Mouse (Mus musculus): Measurements from ENCODE around the gene Tbcd. TPM values are rescaled to one million over a fixed set of nuclear protein-coding genes. Genes with fewer than 3 reads are reported as not detected.

Gene Tbcd
- polyA plus RNA-seq, 1 experiment, result 45.7 TPM

DNA sequence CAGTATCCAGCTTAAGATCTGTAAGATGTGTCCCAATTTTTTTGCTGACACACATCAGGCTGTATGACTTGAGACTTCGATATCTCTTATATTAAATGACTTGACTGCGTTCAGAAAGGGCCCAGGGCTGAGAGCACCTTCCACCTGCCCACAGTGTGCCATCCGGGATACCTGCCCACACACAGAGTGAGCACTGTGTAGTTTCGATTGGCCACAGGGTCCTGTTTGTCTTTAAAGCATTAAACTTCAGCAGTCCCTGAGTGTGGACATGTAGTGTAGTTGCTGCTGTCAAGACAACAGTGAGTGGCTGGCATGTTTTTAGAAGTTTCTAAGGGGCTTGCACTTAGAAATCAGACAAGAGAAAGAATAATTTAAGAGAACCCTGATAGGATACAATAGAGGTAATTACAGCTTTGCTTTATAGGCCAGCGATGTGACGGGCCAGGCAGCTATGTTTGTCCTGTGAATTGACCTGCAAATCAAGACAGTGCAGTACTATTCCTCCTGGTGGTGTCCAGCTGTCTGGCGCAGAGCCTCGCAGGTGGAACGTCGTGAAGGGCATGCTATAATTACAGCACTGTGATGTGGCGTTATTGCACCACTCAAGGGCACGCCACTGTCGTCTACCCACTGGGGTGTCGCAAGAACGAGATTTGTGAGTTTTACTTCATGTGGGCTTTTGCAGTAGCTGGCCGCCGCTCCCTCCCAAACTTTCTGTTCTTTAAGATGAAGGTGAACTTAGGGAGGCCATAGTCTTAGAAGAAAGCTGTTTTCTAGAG is 66.1 kb downstream of the Tbcd start:
- Histone ChIP-seq H3K27ac (ENCODE audit: insufficient read depth, low read depth, low read length) (no peak overlapping the region), H3K4me3 (ENCODE audit: low read depth, low read length) (no peak overlapping the region), H3K36me3 (ENCODE audit: control insufficient read depth, insufficient read depth, low read length) (no peaks in the 10 kb centered on the region), H3K4me1 (ENCODE audit: control insufficient read depth, insufficient read depth, insufficient read length, low read length) (peaks cover 7% of the 10 kb centered on the region; the same call in 1 of the 2 replicates), H3K27me3 (ENCODE audit: control insufficient read depth, insufficient read depth, low read length) (no peaks in the 10 kb centered on the region)
- WGBS, result 33% methylated on average over 17 of the region's 17 CpGs
- no peak for TF ChIP-seq CTCF (IDR thresholded peaks at IDR 0.05; ENCODE audit: extremely low read depth, insufficient read length, insufficient replicate concordance, low read depth, low read length)
- TF ChIP-seq POLR2A (IDR thresholded peaks at IDR 0.05; ENCODE audit: low read depth, low read length), result no peak

DNA sequence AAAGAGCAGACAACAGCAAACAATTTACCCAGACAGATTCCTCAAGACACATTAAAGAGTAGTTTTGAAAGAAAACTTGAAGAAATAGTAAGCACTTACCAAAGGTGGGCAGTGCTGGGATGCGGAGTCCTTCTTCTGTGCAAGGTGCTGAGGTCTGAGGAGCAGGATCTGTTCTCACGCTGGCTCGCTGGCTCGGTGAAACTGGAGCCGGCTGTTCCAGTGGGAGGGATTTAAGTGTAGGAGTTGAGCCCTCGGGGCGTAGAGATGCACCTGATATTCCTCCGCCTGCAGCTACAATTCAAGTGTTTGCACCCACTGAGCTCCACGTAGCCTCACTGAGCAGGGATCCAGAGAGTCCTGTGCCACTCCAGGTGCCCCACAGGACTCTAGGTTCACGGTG is 67.4 kb downstream of the Tbcd start, which contains the start of gene Zfp750:
Gene Zfp750, minus strand, starts transcription at position 203 of the 400 bp plus-strand sequence.
- no peak within 1 kb of the TSS for H3K27ac ChIP-seq (ENCODE audit: insufficient read depth, low read depth, low read length)
- peaks cover 7% of the 10 kb centered on the region; the same call in 1 of the 2 replicates for H3K4me1 ChIP-seq (ENCODE audit: control insufficient read depth, insufficient read depth, insufficient read length, low read length)
- H3K27me3 ChIP-seq (ENCODE audit: control insufficient read depth, insufficient read depth, low read length), result no peaks in the 10 kb centered on the region
- no peak within 1 kb of the TSS for H3K4me3 ChIP-seq (ENCODE audit: low read depth, low read length)
- H3K36me3 ChIP-seq (ENCODE audit: control insufficient read depth, insufficient read depth, low read length), result no peaks in the 10 kb centered on the region
- 75% methylated on average over 10 of the region's 10 CpGs for WGBS
- TF ChIP-seq CTCF (IDR thresholded peaks at IDR 0.05; ENCODE audit: extremely low read depth, insufficient read length, insufficient replicate concordance, low read depth, low read length) (no peak), POLR2A (IDR thresholded peaks at IDR 0.05; ENCODE audit: low read depth, low read length) (no peak)

DNA sequence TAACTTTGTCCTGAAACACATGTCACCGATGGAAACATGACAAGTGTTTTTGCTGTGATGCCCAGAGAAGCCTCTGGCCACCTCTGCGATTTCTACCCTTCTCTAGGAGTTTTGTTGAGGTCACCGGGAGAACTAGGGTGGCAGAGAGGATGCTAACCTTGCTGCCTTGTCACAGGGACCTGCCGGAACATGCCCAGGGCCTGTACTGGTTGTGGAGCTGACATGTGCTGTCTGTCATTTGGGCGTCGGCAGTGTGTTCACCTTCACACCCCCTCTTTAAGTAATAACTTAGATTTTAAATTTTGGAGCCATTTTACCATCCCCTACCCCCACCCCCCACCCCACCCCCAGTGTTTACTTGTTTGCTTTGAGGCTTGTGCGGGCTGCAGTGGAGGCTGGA is 68.0 kb downstream of the Tbcd start:
- TF ChIP-seq POLR2A (IDR thresholded peaks at IDR 0.05; ENCODE audit: low read depth, low read length) (no peak), CTCF (IDR thresholded peaks at IDR 0.05; ENCODE audit: extremely low read depth, insufficient read length, insufficient replicate concordance, low read depth, low read length) (no peak)
- WGBS, result 92% methylated on average over 7 of the region's 7 CpGs
- Histone ChIP-seq H3K27me3 (ENCODE audit: control insufficient read depth, insufficient read depth, low read length) (no peaks in the 10 kb centered on the region), H3K4me1 (ENCODE audit: control insufficient read depth, insufficient read depth, insufficient read length, low read length) (peaks cover 7% of the 10 kb centered on the region; the same call in 1 of the 2 replicates), H3K36me3 (ENCODE audit: control insufficient read depth, insufficient read depth, low read length) (no peaks in the 10 kb centered on the region), H3K27ac (ENCODE audit: insufficient read depth, low read depth, low read length) (no peak overlapping the region), H3K4me3 (ENCODE audit: low read depth, low read length) (no peak overlapping the region)

DNA sequence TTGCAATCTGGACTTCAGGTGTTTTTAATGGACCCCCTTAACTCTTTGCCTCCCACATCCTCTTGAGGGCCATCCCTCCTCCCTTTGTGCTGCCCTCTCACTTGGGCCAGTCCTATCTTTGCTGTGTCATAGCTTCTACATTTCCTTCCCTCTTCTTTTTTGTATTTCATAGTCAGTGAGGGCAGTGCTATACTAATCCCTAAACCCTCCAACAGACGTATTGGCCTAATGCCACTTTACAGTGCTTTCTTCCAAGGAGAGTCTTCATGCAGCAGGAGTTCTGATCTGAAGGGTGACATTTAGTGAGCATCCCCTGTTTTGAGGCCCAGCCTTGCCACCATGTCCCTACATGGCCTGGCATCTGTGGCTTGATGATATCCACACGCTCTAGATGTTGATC is 69.0 kb downstream of the Tbcd start:
- peaks cover 7% of the 10 kb centered on the region; the same call in 1 of the 2 replicates for H3K4me1 ChIP-seq (ENCODE audit: control insufficient read depth, insufficient read depth, insufficient read length, low read length)

DNA sequence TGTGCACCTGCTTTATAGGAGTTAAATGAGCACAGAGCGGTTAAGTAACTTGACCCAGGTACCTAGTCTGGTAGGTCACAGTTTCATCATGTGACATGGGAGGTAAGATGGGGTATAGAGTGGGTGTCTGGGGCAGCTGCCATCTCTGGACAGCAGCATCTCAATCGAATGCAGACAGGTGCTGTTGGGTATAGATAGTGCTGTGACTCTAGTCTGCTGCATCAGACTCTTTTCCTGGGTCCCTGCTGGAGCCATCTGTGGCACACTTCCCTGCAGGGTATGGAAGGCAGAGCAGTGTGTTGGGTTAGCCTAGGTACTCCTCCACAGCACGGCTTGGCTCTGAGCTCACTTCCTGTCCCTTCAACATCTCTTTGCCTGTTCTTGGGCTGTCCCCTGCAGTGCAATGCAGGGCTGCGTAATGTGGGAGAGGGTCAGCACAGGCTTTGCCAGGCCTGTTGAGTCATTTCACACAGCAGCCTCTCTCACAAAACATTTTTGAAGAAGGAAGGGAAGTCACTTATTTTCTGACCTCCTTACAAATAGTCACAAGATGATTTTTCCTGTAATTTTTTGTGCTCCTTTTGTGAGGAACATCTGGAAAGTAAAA is 70.5 kb downstream of the Tbcd start:
- Histone ChIP-seq H3K27me3 (ENCODE audit: control insufficient read depth, insufficient read depth, low read length) (no peaks in the 10 kb centered on the region), H3K36me3 (ENCODE audit: control insufficient read depth, insufficient read depth, low read length) (no peaks in the 10 kb centered on the region), H3K27ac (ENCODE audit: insufficient read depth, low read depth, low read length) (no peak overlapping the region), H3K4me1 (ENCODE audit: control insufficient read depth, insufficient read depth, insufficient read length, low read length) (peaks cover 3% of the 10 kb centered on the region; the same call in 1 of the 2 replicates), H3K4me3 (ENCODE audit: low read depth, low read length) (no peak overlapping the region)
- TF ChIP-seq CTCF (IDR thresholded peaks at IDR 0.05; ENCODE audit: extremely low read depth, insufficient read length, insufficient replicate concordance, low read depth, low read length) (no peak), POLR2A (IDR thresholded peaks at IDR 0.05; ENCODE audit: low read depth, low read length) (no peak)
- whole genome bisulfite sequencing, result 85% methylated on average over 4 of the region's 4 CpGs

More for the DNA sequence above, 69.0 kb downstream of the Tbcd start:
- H3K27ac ChIP-seq (ENCODE audit: insufficient read depth, low read depth, low read length), result no peak overlapping the region
- 86% methylated on average over 2 of the region's 2 CpGs for WGBS
- H3K36me3 ChIP-seq (ENCODE audit: control insufficient read depth, insufficient read depth, low read length), result no peaks in the 10 kb centered on the region
- H3K4me3 ChIP-seq (ENCODE audit: low read depth, low read length), result no peak overlapping the region
- TF ChIP-seq CTCF (IDR thresholded peaks at IDR 0.05; ENCODE audit: extremely low read depth, insufficient read length, insufficient replicate concordance, low read depth, low read length) (no peak), POLR2A (IDR thresholded peaks at IDR 0.05; ENCODE audit: low read depth, low read length) (no peak)
- no peaks in the 10 kb centered on the region for H3K27me3 ChIP-seq (ENCODE audit: control insufficient read depth, insufficient read depth, low read length)

DNA sequence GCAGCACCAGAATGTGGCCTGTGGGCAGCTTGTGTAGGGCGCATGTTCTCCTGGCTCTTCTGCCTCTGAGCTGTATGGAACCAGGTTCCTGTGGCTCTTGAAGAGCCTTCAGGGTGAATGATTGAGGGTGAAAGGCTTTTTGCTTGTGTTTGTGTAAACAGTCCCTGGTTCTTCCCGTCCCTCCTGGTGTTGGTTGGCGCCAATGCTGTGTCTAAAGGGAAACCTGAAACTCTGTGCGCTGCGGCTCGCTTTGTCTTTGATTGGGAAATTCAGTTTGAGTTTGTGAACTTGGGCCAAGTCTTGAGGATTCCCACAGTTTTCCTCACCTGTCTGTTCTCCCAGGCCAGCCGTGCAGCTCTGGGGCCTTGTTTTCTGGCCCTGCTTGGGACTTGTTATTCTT is 72.4 kb downstream of the Tbcd start:
- Histone ChIP-seq H3K27me3 (ENCODE audit: control insufficient read depth, insufficient read depth, low read length) (no peaks in the 10 kb centered on the region), H3K4me3 (ENCODE audit: low read depth, low read length) (no peak overlapping the region), H3K4me1 (ENCODE audit: control insufficient read depth, insufficient read depth, insufficient read length, low read length) (no peaks in the 10 kb centered on the region), H3K36me3 (ENCODE audit: control insufficient read depth, insufficient read depth, low read length) (no peaks in the 10 kb centered on the region), H3K27ac (ENCODE audit: insufficient read depth, low read depth, low read length) (no peak overlapping the region)
- WGBS, result 86% methylated on average over 7 of the region's 7 CpGs
- TF ChIP-seq POLR2A (IDR thresholded peaks at IDR 0.05; ENCODE audit: low read depth, low read length) (no peak), CTCF (IDR thresholded peaks at IDR 0.05; ENCODE audit: extremely low read depth, insufficient read length, insufficient replicate concordance, low read depth, low read length) (no peak)

DNA sequence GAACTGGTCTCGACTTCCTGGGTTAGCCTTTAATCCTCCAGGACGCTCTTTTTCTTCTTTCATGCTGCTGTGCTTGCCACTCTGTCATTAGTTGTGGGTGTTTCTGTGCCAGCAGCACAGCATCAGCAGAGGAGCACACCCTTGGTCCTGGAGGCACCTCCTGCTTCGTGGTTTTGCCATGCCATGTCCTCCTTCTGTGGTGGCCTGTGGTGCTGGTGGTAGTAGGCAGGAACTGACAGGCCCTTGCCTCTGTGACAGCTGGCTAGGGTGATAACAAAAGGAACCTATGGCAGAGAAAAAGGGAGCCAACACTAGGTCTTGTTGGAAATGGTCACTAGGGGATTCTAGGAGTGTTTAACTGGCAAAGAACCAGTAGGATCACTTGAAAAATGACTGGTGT is 78.0 kb downstream of the Tbcd start:
- H3K36me3 ChIP-seq (ENCODE audit: control insufficient read depth, insufficient read depth, low read length), result no peaks in the 10 kb centered on the region
- TF ChIP-seq CTCF (IDR thresholded peaks at IDR 0.05; ENCODE audit: extremely low read depth, insufficient read length, insufficient replicate concordance, low read depth, low read length), result no peak
- no peak for TF ChIP-seq POLR2A (IDR thresholded peaks at IDR 0.05; ENCODE audit: low read depth, low read length)
- H3K4me1 ChIP-seq (ENCODE audit: control insufficient read depth, insufficient read depth, insufficient read length, low read length), result no peaks in the 10 kb centered on the region
- H3K27ac ChIP-seq (ENCODE audit: insufficient read depth, low read depth, low read length), result no peak overlapping the region
- 90% methylated on average over 3 of the region's 3 CpGs for WGBS
- H3K27me3 ChIP-seq (ENCODE audit: control insufficient read depth, insufficient read depth, low read length), result no peaks in the 10 kb centered on the region
- no peak overlapping the region for H3K4me3 ChIP-seq (ENCODE audit: low read depth, low read length)
